Mouse (Mus musculus) left cerebral cortex, adult 2 months (tissue): ENCODE measurements around the gene Slc12a9. TPM values are rescaled to one million over a fixed set of nuclear protein-coding genes. Genes with fewer than 3 reads are reported as not detected.

Experiments
- DNase-seq, 2 experiments: peaks; one replicate each; pipeline ENCODE4 v3.0.0; 2021 to 2022; ENCODE audit warnings: low spot score in 2 of 2, mixed read lengths in 1 of 2; ENCODE audit errors: extremely low spot score in 1 of 2
- H3K27ac ChIP-seq: fragments of 200-600 bp; 2 replicates; pipeline ENCODE4 v1.8.1; 2022
- H3K4me3 ChIP-seq: fragments of 200-600 bp; 2 replicates; pipeline ENCODE4 v1.8.1; 2022
- CTCF ChIP-seq: fragments of 200-600 bp; IDR thresholded peaks from 2 replicates; pipeline ENCODE4 v1.8.1; 2022; ENCODE audit warnings: antibody characterized with exemption, mild to moderate bottlenecking, moderate library complexity
- intact Hi-C: fragments of 180-260 bp; cut with DNase I; formaldehyde crosslinking; loops from one replicate; pipeline ENCODE4 v1.15.1; 2025
- total RNA-seq, 2 experiments: library from RNA; stranded (reverse); gene quantifications; 2 replicates each; pipeline ENCODE4 v1.2.3; 2021

The Slc12a9 gene
- total RNA-seq, 2 experiments from 2014 or later = 22.8 to 25.1 TPM

DNA sequence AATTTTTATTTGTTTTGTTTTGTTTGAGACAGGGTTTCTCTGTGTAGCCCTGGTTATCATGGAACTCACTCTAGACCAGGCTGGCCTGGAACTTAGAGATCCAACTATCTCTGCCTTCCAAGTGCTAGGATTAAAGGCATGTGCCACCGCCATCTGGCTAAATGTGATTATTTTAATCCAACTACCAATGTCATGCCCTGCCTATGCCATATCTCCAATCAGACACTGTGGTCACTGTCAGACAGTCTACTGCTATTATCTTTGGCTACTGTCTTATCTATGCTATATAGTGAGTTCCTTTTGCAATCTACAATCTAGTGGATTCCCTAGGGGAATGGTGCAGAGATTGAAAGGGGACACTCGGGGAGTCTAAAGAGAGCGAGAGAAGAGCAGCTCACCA is 12.4 kb downstream of the Slc12a9 start:
- no peak overlapping the region for H3K4me3 ChIP-seq
- H3K27ac ChIP-seq = no peak overlapping the region
- no peak for DNase-seq
- intact Hi-C loops = no loop called here
- no peak for TF ChIP-seq CTCF

DNA sequence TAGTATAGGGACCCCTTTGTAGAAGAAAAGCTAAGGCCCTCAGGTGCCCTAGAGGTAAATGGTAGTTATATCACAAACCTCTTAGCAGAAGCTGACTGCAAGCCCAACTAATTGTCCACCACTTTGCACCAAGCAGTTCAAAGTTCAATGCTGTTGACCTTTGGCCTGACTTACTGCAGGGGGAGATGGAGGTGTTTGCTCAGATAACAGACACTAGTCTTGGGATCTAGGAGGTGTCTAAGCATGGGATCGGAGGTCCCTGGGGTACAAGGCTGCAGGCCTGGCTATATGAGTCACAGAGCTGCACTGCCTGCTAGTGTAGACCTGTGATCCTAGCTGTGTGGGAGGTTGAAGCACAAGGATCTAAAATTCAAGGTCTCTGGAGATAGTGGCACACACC is 14.8 kb downstream of the Slc12a9 start:
- TF ChIP-seq CTCF = no peak
- intact Hi-C loops = no loop called here

DNA sequence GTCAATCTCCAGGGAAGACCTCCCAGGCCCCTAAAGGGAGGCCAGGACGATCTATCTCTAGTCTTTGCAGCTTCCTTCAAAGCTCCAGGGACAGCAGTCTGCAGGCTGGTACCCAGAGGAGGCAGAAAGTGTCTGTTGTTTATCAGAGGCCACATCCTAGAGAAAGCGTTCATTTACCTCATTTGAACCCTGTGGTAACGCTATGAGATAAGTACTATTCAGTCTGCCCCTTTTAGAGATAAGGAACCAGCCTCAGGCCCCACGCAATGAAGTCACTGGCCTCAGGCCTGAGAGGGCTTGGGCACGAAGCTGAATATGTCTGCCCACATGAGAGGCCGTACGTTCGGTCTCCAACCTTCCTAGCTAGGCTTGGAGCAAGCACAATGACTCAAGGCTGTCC is 16.0 kb downstream of the Slc12a9 start:
- no peak overlapping the region for H3K27ac ChIP-seq
- no peak overlapping the region for H3K4me3 ChIP-seq
- TF ChIP-seq CTCF = no peak
- intact Hi-C loops = no loop called here
- no peak for DNase-seq

More for the DNA sequence above, 14.8 kb downstream of the Slc12a9 start:
- Histone ChIP-seq H3K4me3 (no peak overlapping the region), H3K27ac (no peak overlapping the region)
- DNase-seq = no peak

DNA sequence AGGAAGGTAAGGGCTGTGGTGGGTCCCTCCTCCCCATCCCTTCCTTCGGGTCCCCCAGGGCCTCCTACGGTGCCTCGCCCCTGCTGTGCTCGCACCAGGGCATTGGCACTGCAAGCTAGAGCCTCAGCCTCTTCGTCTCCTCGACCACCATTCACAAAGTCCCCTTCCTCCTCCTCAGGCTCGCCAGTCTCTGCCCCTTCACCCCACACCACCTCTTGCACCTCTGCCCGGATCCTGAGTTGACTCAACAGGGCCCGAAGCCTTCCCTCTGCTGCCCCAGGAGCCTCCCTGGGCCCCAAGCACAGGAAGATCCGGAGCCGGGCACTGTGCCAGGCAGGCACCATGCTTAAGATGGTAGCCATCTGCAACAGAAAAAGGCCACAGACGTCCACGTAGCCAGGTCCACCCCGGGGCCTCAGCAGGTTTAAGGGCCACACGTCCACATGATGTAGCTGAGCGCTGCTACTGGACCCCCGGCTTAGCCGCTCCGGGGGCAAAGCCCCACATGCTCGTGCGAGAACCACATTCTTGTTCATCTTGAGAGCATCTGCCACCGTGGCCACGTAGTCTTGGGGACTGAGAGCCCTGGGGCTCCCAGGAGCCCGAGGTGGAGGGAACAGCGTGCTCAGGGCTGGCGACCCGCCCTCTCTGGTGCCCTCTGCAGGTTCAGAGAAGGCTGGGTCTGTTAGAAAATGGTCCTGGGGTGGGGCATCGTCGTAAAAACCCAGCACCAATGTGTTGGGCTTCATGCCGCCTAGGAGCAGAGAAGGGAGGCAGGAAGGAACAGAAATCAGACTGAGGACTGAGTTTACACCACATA is 18.1 kb downstream of the Slc12a9 start:
- TF ChIP-seq CTCF = peak; percentile 47

DNA sequence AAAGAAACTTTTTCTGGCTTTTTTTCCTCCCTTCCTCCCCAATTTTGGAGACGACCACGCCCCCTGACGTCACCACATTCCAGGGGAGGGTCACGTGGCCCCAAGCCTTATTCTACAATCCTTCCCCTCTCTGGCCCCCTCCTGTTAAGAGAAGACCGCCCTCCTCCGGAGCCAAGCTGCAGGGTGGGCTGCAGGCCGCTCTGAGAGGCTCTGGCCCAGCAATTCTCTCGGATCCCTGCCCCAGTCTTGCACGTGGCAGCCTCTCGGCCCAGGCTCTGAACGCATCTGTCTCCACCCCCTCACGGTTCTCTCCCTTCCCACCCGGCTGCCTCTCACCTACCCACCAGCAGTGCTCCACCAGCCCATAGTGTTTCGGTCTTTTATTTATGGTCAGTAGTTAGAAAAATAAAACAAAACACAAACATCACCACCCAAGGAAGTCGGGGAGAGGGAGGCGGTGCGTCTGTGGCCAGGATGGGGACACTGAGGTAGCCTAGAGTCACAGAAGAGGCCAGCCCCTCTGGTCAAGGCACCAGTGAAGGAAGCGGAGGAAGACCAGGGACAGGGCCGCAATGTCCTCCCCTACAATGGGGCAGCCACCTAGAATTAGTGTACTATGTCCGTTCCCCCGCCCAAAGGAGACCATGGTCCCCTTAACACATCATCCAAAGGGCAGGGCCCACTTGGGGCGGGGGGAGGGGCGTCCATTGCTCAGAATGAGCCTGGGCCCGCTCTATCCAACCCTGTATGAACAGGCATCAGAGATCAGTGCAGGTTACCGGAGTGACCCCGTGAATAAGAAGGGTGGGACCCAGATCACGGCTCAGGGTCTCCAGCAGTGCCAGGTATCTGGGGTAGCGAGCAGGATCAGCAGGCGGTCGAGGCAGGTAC is 19.0 kb downstream of the Slc12a9 start, which contains the start of gene Trip6:
Gene Trip6 (minus strand): TSS at position 212 of the 891 bp plus-strand sequence.
- TF ChIP-seq CTCF = no peak; the same call in 1 of the 2 replicates
- intact Hi-C loops = no loop called here
- Histone ChIP-seq H3K4me3 (peak within 1 kb of the TSS; percentile 42), H3K27ac (peak within 1 kb of the TSS; percentile 50; the same call in 1 of the 2 replicates)
- peak; percentile 56 to 62 for DNase-seq

More for the DNA sequence above, 18.1 kb downstream of the Slc12a9 start:
- intact Hi-C loops = no loop called here
- DNase-seq = no peak
- Histone ChIP-seq H3K27ac (no peak overlapping the region), H3K4me3 (no peak overlapping the region)

DNA sequence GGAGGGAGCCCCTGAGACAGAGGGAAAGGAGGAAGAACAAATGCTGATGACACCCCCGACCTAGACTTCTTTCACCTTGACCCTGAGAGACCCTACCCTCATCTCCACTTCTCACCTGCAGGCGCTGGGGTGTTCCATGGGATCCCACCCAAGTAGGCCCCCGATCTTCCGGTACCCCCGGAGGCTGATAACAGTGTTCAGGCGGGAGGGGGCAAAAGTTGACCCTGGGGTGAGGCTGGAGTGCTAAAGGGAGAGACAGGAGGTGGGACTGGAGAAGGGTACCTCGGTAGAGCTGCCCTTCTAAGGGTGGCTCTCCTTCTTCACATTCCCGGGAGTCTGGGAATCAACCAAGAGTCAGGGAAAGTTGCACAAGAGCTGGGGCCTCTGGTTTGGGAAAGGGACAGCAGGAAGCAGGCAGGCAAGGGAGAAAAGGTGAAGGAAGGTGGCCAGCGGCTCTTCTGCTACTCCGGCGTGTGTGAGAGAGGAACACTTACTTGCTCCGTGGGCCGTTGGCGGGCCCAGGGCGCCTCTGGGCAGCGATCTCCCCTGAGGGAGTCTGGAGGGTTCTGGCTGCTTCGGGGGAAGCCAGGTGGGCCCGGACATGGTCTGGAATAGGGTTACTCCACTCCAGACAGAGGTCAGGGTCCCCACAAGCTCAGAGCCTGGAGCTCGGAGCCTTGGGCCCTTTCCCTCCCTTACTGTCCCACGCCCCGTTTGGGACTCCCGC is 19.8 kb downstream of the Slc12a9 start:
- DNase-seq = no peak
- Histone ChIP-seq H3K27ac (peak overlapping the region; percentile 50; the same call in 1 of the 2 replicates), H3K4me3 (peak overlapping the region; percentile 42)
- intact Hi-C loops = no loop called here
- no peak for TF ChIP-seq CTCF

DNA sequence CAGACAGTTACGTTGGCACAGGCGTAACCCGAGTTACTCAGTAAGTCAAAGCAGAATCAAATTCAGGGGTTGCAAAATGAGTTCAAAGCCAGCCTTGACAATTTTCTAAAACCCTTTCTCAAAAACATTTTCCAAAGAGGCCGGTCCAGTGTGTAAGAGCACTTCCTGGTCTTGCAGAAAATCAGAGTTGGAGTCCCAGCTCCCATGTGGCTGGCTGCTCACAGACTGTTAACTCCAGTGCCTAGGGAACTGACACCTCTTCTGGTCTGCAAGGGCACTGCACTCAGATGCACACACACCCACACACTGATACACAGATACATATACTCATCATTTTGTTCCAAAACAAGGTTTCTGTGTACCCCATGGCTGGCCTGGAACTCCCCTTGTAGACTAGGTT is 25.0 kb downstream of the Slc12a9 start:
- Histone ChIP-seq H3K4me3 (peak overlapping the region; percentile 95), H3K27ac (peak overlapping the region; percentile 86)
- no peak for DNase-seq
- no peak for TF ChIP-seq CTCF
- intact Hi-C loops = loop anchor here (5.0 kb wide), 1 partner anchor 276 kb away; no protein-coding TSS in a partner anchor

DNA sequence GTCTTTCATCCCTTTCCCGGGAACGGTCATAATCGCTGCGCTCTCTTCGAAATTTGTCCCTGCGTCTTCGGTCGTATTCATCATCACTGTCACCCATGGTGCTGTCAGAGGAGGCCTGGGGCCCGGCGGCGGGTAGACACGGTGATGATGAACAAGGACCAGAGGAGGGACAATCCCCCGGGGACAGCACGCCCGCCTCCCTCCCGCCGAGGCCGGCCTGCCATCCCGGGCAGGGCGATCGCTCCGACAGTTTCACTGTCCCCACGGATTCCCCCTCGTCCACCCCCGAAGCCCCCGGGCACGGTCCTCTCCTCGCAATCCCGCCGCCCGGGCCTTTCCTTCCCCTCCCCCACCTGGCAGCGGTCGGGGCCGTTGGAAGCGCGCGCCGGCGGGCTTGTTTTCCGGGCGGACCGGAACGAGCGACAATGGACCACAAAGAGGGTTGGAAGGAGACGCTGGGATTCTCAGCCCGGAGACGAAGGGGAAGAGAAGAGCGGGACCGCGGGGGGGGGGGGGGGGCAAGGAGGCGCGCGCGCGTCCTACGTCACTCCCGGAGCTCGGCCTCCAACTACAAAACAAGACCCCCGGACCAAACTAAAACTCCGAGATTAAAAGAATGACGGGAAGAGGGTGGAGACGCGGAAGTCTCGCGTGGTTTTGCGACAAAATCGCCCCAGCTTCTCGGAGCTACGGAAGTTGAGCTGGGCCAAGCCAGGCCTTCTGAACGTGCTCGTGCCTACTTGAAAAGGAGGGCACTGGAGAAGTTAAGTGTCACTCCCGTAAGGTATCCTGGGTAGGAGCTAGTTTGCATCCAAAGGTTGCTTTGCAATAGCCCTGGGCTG is 26.1 kb downstream of the Slc12a9 start, which contains the start of gene Srrt:
Gene Srrt (minus strand): TSS at position 604 of the 842 bp plus-strand sequence.
- peak within 1 kb of the TSS; percentile 86 for H3K27ac ChIP-seq
- intact Hi-C loops = loop anchor here (1.0 to 5.0 kb wide), 2 partner anchors 195 to 275 kb away; partner anchors contain the start of gene Pop7
- peak; percentile 88 to 91 for DNase-seq
- H3K4me3 ChIP-seq = peak within 1 kb of the TSS; percentile 95
- TF ChIP-seq CTCF = no peak

DNA sequence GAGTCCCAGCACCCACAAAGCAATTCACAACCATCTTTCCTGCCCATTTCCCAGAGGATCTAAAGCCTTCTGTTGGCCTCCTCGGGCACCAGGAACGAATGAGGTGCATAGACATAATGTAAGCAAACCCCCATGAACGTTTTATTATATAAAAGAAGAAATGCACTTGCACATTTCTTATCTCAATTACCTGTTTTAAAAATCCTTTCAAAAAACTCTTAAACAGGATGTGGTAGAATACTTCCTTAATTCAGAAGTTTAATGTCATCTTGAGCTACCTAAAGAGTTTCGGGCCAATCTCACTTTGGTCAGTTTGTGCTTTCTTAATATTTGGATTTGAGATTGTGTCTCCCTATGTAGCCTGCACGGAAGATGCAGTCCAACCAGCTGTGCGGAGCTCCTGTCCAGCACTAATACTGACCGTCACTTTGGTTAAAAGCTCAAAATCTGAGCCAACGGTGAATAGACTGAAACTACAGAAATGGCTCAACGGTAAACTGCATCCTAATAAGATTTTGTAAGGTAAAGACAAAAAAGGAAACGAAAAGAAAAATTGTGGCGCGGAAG is 26.9 kb downstream of the Slc12a9 start:
- TF ChIP-seq CTCF = no peak
- peak overlapping the region; percentile 86 for H3K27ac ChIP-seq
- H3K4me3 ChIP-seq = peak overlapping the region; percentile 95
- no peak for DNase-seq
- intact Hi-C loops = loop anchor here (1.0 to 5.0 kb wide), 2 partner anchors 196 to 274 kb away; partner anchors contain the start of gene Pop7

DNA sequence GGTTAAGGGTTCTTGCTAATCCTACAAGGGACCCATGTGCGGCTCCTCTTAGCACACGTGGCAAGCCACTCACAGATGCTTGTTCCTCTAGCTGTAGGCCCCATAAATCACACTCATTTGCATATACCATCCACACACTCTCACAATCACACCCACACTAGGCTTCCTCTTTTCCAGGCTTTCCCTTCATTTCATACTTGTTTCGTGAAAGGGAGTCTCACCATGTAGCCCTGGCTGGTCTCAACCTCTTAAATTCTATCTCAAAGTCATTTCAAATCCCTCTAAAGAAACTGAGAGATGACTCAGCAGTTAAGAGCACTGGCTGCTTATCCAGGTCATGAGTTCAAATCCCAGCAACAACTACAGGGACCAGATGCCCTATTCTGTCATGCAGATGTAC is 27.6 kb downstream of the Slc12a9 start:
- Histone ChIP-seq H3K27ac (peak overlapping the region; percentile 86; the same call in 1 of the 2 replicates), H3K4me3 (peak overlapping the region; percentile 95)
- no peak for TF ChIP-seq CTCF
- DNase-seq = no peak
- intact Hi-C loops = loop anchor here (5.0 kb wide), 1 partner anchor 274 kb away; no protein-coding TSS in a partner anchor
